Mouse (Mus musculus): ENCODE measurements around the gene Ctbs. TPM values are rescaled to one million over a fixed set of nuclear protein-coding genes. Genes with fewer than 3 reads are reported as not detected.

Gene Ctbs
- polyA plus RNA-seq, 1 experiment from 2014 or later, result 14.6 TPM

- Histone ChIP-seq H3K9me3 (ENCODE audit: control insufficient read depth, low read depth, low read length) (no peaks in the 10 kb centered on the region), H3K36me3 (ENCODE audit: control insufficient read depth, insufficient read depth, low read length) (no peaks in the 10 kb centered on the region), H3K4me3 (ENCODE audit: low read depth, low read length) (no peak overlapping the region), H3K27ac (ENCODE audit: low read length) (no peak overlapping the region), H3K4me2 (replicated peaks; ENCODE audit: low read depth, low read length) (no peak overlapping the region), H3K27me3 (ENCODE audit: control insufficient read depth, insufficient read depth, low read length) (no peaks in the 10 kb centered on the region), H3K9ac (replicated peaks; ENCODE audit: low read depth, low read length) (no peak overlapping the region), H3K4me1 (ENCODE audit: control insufficient read depth, insufficient read depth, low read length) (no peaks in the 10 kb centered on the region)
- WGBS, result 79% methylated on average over 7 of the region's 7 CpGs
- ATAC-seq (ENCODE audit: insufficient number of reproducible peaks, insufficient read depth, low FRiP score, low read depth), result no peak
These were observed 37.1 kb upstream of the Ctbs start for GRCm38 (mm10) chr3:146412480-146412879.

DNA sequence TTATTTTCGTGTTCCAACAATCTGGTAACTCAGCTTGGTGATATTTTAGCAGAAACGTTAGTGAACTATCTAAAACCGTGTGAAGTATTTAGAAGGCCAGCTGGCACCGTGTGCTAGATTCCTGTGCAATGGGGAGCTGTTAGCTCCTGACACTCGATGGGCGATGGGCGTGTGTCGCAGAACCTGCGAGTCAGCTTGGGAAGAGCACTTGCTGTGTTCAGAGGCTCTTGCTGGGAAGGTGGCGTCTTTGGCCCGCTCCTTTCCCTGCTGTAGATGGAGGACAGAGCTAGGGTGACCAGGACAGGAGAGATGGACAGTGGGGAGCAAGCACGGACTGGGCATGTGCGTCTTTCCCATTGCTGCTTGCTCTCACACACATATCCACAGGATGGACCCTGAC is 36.6 kb upstream of the Ctbs start:
- no peaks in the 10 kb centered on the region for H3K36me3 ChIP-seq (ENCODE audit: control insufficient read depth, insufficient read depth, low read length)
- no peak overlapping the region for H3K4me3 ChIP-seq (ENCODE audit: low read depth, low read length)
- H3K9ac ChIP-seq (replicated peaks; ENCODE audit: low read depth, low read length), result no peak overlapping the region
- no peak overlapping the region for H3K27ac ChIP-seq (ENCODE audit: low read length)
- no peaks in the 10 kb centered on the region for H3K27me3 ChIP-seq (ENCODE audit: control insufficient read depth, insufficient read depth, low read length)
- 87% methylated on average over 13 of the region's 13 CpGs for WGBS
- ATAC-seq (ENCODE audit: insufficient number of reproducible peaks, insufficient read depth, low FRiP score, low read depth), result no peak
- H3K9me3 ChIP-seq (ENCODE audit: control insufficient read depth, low read depth, low read length), result no peaks in the 10 kb centered on the region
- H3K4me1 ChIP-seq (ENCODE audit: control insufficient read depth, insufficient read depth, low read length), result no peaks in the 10 kb centered on the region
- no peak overlapping the region for H3K4me2 ChIP-seq (replicated peaks; ENCODE audit: low read depth, low read length)

DNA sequence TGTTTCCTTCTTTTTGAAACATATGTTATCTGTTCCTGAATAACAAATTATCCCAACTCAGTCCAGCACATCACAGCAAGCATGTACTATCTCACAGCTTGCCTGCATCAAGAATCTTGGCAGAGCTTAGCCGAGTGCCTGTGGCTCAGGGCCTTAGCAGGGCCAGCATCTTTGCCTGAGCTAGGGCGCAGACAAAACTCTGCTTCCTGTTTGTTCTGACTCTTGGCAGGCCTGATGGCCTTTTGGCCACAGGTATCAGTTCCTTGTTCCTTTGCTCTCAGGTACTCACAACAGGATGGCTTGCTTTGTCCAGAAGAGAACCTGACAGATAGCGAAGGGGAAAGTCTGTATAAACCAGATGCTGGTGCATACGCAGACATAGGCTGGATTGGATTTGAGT is 35.6 kb upstream of the Ctbs start:
- Histone ChIP-seq H3K4me2 (replicated peaks; ENCODE audit: low read depth, low read length) (no peak overlapping the region), H3K4me3 (ENCODE audit: low read depth, low read length) (no peak overlapping the region)
- ATAC-seq (ENCODE audit: insufficient number of reproducible peaks, insufficient read depth, low FRiP score, low read depth), result no peak

DNA sequence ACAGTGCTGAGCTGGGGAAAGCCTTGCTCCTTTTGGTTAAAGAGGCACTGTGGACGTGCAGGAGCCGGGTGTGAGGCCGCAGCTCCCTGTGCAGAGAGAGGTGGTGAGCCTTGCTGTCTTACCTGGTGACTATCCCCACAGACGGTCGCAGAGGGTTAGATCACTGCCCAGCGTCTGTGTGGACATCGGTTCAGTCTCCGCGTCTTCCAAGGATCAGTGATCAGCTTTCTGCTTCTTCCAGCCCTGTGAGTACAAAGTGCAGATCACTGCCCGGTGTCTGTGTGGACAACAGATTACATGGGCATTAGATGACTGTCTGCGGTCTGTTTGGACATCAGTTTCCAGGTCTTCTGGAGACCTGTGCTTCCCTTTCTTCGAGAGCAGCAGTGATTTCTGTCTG is 35.0 kb upstream of the Ctbs start:
- no peak for ATAC-seq (ENCODE audit: insufficient number of reproducible peaks, insufficient read depth, low FRiP score, low read depth)
- H3K4me2 ChIP-seq (replicated peaks; ENCODE audit: low read depth, low read length), result no peak overlapping the region

More for the DNA sequence above, 35.6 kb upstream of the Ctbs start:
- Histone ChIP-seq H3K27me3 (ENCODE audit: control insufficient read depth, insufficient read depth, low read length) (no peaks in the 10 kb centered on the region), H3K9me3 (ENCODE audit: control insufficient read depth, low read depth, low read length) (no peaks in the 10 kb centered on the region), H3K4me1 (ENCODE audit: control insufficient read depth, insufficient read depth, low read length) (no peaks in the 10 kb centered on the region), H3K9ac (replicated peaks; ENCODE audit: low read depth, low read length) (no peak overlapping the region), H3K36me3 (ENCODE audit: control insufficient read depth, insufficient read depth, low read length) (peaks cover 6% of the 10 kb centered on the region), H3K27ac (ENCODE audit: low read length) (no peak overlapping the region)
- WGBS, result 73% methylated on average over 4 of the region's 4 CpGs

GRCm38 (mm10) chr3:146417873-146418272 is 31.7 kb upstream of the Ctbs start:
- H3K27me3 ChIP-seq (ENCODE audit: control insufficient read depth, insufficient read depth, low read length), result no peaks in the 10 kb centered on the region
- H3K4me1 ChIP-seq (ENCODE audit: control insufficient read depth, insufficient read depth, low read length), result no peaks in the 10 kb centered on the region
- H3K9me3 ChIP-seq (ENCODE audit: control insufficient read depth, low read depth, low read length), result no peaks in the 10 kb centered on the region
- H3K4me3 ChIP-seq (ENCODE audit: low read depth, low read length), result no peak overlapping the region
- no peak overlapping the region for H3K27ac ChIP-seq (ENCODE audit: low read length)
- H3K4me2 ChIP-seq (replicated peaks; ENCODE audit: low read depth, low read length), result no peak overlapping the region
- no peak overlapping the region for H3K9ac ChIP-seq (replicated peaks; ENCODE audit: low read depth, low read length)
- ATAC-seq (ENCODE audit: insufficient number of reproducible peaks, insufficient read depth, low FRiP score, low read depth), result no peak
- 95% methylated on average over 8 of the region's 8 CpGs for WGBS
- H3K36me3 ChIP-seq (ENCODE audit: control insufficient read depth, insufficient read depth, low read length), result peaks cover 7% of the 10 kb centered on the region

More for the DNA sequence above, 35.0 kb upstream of the Ctbs start:
- Histone ChIP-seq H3K4me3 (ENCODE audit: low read depth, low read length) (no peak overlapping the region), H3K4me1 (ENCODE audit: control insufficient read depth, insufficient read depth, low read length) (no peaks in the 10 kb centered on the region), H3K36me3 (ENCODE audit: control insufficient read depth, insufficient read depth, low read length) (peaks cover 7% of the 10 kb centered on the region), H3K9me3 (ENCODE audit: control insufficient read depth, low read depth, low read length) (no peaks in the 10 kb centered on the region), H3K27ac (ENCODE audit: low read length) (no peak overlapping the region), H3K27me3 (ENCODE audit: control insufficient read depth, insufficient read depth, low read length) (no peaks in the 10 kb centered on the region), H3K9ac (replicated peaks; ENCODE audit: low read depth, low read length) (no peak overlapping the region)
- 91% methylated on average over 12 of the region's 12 CpGs for WGBS

DNA sequence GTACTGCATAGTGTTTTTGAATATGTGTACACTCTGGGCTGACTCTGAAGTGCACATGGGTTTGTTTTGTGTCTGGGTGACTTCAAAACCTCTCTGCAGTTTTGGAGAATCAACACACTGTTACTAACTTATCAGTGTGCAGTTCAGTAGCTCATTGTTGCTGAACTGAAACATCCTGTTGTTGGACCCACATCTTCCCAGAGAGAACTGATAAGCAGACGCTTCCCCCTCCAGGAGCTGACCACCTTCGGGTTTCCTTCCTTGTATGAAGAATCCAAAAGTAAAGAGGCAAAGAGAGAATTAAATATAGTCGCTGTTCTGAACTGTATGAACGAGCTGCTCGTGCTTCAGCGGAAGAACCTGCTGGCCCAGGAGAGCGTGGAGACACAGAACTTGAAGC is 30.7 kb upstream of the Ctbs start:
- no peak overlapping the region for H3K9ac ChIP-seq (replicated peaks; ENCODE audit: low read depth, low read length)
- peaks cover 7% of the 10 kb centered on the region for H3K36me3 ChIP-seq (ENCODE audit: control insufficient read depth, insufficient read depth, low read length)
- H3K27me3 ChIP-seq (ENCODE audit: control insufficient read depth, insufficient read depth, low read length), result no peaks in the 10 kb centered on the region
- no peaks in the 10 kb centered on the region for H3K9me3 ChIP-seq (ENCODE audit: control insufficient read depth, low read depth, low read length)
- no peaks in the 10 kb centered on the region for H3K4me1 ChIP-seq (ENCODE audit: control insufficient read depth, insufficient read depth, low read length)
- 77% methylated on average over 7 of the region's 7 CpGs for WGBS
- no peak overlapping the region for H3K4me3 ChIP-seq (ENCODE audit: low read depth, low read length)
- no peak for ATAC-seq (ENCODE audit: insufficient number of reproducible peaks, insufficient read depth, low FRiP score, low read depth)
- no peak overlapping the region for H3K27ac ChIP-seq (ENCODE audit: low read length)
- H3K4me2 ChIP-seq (replicated peaks; ENCODE audit: low read depth, low read length), result no peak overlapping the region

GRCm38 (mm10) chr3:146419534-146419933 is 30.1 kb upstream of the Ctbs start:
- Histone ChIP-seq H3K27ac (ENCODE audit: low read length) (no peak overlapping the region), H3K9me3 (ENCODE audit: control insufficient read depth, low read depth, low read length) (no peaks in the 10 kb centered on the region), H3K27me3 (ENCODE audit: control insufficient read depth, insufficient read depth, low read length) (no peaks in the 10 kb centered on the region), H3K4me1 (ENCODE audit: control insufficient read depth, insufficient read depth, low read length) (0 out of 2 replicates have a peak, but pooled peaks cover 2% of the 10 kb centered on the region), H3K4me2 (replicated peaks; ENCODE audit: low read depth, low read length) (no peak overlapping the region), H3K36me3 (ENCODE audit: control insufficient read depth, insufficient read depth, low read length) (peaks cover 7% of the 10 kb centered on the region), H3K4me3 (ENCODE audit: low read depth, low read length) (no peak overlapping the region), H3K9ac (replicated peaks; ENCODE audit: low read depth, low read length) (no peak overlapping the region)
- no peak for ATAC-seq (ENCODE audit: insufficient number of reproducible peaks, insufficient read depth, low FRiP score, low read depth)
- WGBS, result 92% methylated on average over 9 of the region's 9 CpGs

- H3K27ac ChIP-seq (ENCODE audit: low read length), result no peak overlapping the region
- no peak overlapping the region for H3K4me2 ChIP-seq (replicated peaks; ENCODE audit: low read depth, low read length)
- H3K27me3 ChIP-seq (ENCODE audit: control insufficient read depth, insufficient read depth, low read length), result no peaks in the 10 kb centered on the region
- peaks cover 7% of the 10 kb centered on the region for H3K36me3 ChIP-seq (ENCODE audit: control insufficient read depth, insufficient read depth, low read length)
- no peaks in the 10 kb centered on the region for H3K9me3 ChIP-seq (ENCODE audit: control insufficient read depth, low read depth, low read length)
- no peak overlapping the region for H3K9ac ChIP-seq (replicated peaks; ENCODE audit: low read depth, low read length)
- ATAC-seq (ENCODE audit: insufficient number of reproducible peaks, insufficient read depth, low FRiP score, low read depth), result no peak
- 0 out of 2 replicates have a peak, but pooled peaks cover 5% of the 10 kb centered on the region for H3K4me1 ChIP-seq (ENCODE audit: control insufficient read depth, insufficient read depth, low read length)
- WGBS, result 91% methylated on average over 15 of the region's 15 CpGs
- no peak overlapping the region for H3K4me3 ChIP-seq (ENCODE audit: low read depth, low read length)
These were observed 29.5 kb upstream of the Ctbs start for GRCm38 (mm10) chr3:146419992-146420537.

GRCm38 (mm10) chr3:146421787-146422186 is 27.8 kb upstream of the Ctbs start:
- Histone ChIP-seq H3K4me2 (replicated peaks; ENCODE audit: low read depth, low read length) (no peak overlapping the region), H3K9ac (replicated peaks; ENCODE audit: low read depth, low read length) (no peak overlapping the region), H3K4me3 (ENCODE audit: low read depth, low read length) (no peak overlapping the region), H3K4me1 (ENCODE audit: control insufficient read depth, insufficient read depth, low read length) (0 out of 2 replicates have a peak, but pooled peaks cover 5% of the 10 kb centered on the region), H3K27me3 (ENCODE audit: control insufficient read depth, insufficient read depth, low read length) (no peaks in the 10 kb centered on the region), H3K27ac (ENCODE audit: low read length) (no peak overlapping the region), H3K9me3 (ENCODE audit: control insufficient read depth, low read depth, low read length) (no peaks in the 10 kb centered on the region), H3K36me3 (ENCODE audit: control insufficient read depth, insufficient read depth, low read length) (peaks cover 7% of the 10 kb centered on the region)
- 34% methylated on average over 8 of the region's 8 CpGs for WGBS
- ATAC-seq (ENCODE audit: insufficient number of reproducible peaks, insufficient read depth, low FRiP score, low read depth), result no peak
